Mouse (Mus musculus) megakaryocyte, embryonic 14.5 days (primary cell): ENCODE results near the gene Chst13.

ENCODE experiments used
- FLI1 ChIP-seq: IDR thresholded peaks from 2 replicates; pipeline ENCODE4 v1.6.1; 2012; ENCODE audit warnings: low read length, inconsistent platforms, mixed read lengths
- GATA1 ChIP-seq: IDR thresholded peaks from 3 replicates; pipeline ENCODE4 v1.6.1; 2012; ENCODE audit warnings: mixed read lengths, low read length, inconsistent platforms, borderline replicate concordance

DNA sequence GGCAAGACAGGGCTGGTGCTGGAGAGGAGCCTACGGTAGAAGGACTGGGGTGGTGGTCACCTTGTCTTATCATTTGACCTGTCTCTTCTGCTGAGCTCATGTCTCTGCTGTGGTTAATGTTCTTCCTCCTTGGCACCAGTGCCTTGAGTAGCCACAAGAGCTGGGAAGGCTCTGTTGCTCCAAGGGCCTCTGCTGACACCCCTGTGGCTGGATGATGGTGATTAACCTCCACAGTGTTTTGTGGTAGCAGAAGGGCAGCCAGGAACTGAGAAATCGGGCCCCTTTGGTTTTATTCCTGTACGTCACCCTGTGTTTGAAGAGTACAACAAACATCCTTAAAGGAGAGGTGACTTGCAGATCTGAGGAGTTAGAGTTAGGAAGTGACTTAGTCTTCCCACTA is 9.3 kb upstream of the Chst13 start:
- TF ChIP-seq GATA1 (no peak), FLI1 (no peak)
